Mouse (Mus musculus): Measurements from ENCODE around the gene Tnni3k.

DNA sequence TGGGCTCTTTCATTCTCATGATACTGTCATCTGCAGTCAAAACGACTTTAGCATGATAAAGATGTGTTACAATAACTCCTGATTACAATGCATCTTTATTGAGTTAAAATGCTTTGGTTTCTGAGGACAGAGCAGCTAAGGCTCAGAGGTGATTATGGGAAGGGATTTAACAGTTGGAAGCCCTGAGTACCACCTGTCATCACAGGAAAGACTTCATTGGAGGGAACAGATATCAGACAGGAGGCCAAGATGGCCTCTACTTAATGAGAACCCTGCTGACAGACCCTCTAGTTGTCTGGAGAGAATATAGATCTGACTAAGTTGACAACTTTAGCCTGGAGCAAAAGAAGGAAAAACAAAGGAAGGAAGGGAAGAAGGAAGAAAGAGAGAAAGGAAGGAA is 214.1 kb downstream of the Tnni3k start:
- TF ChIP-seq CTCF (IDR thresholded peaks at IDR 0.05; ENCODE audit: low read depth) = no peak
- no peak for TF ChIP-seq EP300 (IDR thresholded peaks at IDR 0.05; ENCODE audit: low read depth)

Data from liver, embryonic 14.5 days (tissue).